Mouse (Mus musculus) lung, adult 2 months (tissue): ENCODE measurements around the gene Adgrf3. TPM values are rescaled to one million over a fixed set of nuclear protein-coding genes. Genes with fewer than 3 reads are reported as not detected.
A peak's percentile ranks its signal among the peaks of the same experiment; 100 is the strongest.
"Not testable (repeated sequence)": the region's sequence is repeated elsewhere in the genome, so short reads cannot be mapped to it uniquely, and the experiment has no call there.

ENCODE experiments used
- DNase-seq: peaks from one replicate; pipeline ENCODE4 v3.0.0; 2022
- H3K4me1 ChIP-seq: fragments of 200-500 bp; 2 replicates; pipeline ENCODE4 v1.6.1; 2011; ENCODE audit warnings: low read length; ENCODE audit not compliant: control insufficient read depth, insufficient read depth
- H3K4me3 ChIP-seq: fragments of 200-500 bp; replicated peaks from 2 replicates; pipeline ENCODE3; 2011; ENCODE audit warnings: low read depth, mild to moderate bottlenecking, control low read depth, low read length; ENCODE audit errors: extremely low read depth
- CTCF ChIP-seq: fragments of 200-500 bp; IDR thresholded peaks from 2 replicates; pipeline ENCODE4 v1.5.1; 2011; ENCODE audit warnings: mild to moderate bottlenecking, low read length, control low read depth; ENCODE audit not compliant: insufficient read depth
- POLR2A ChIP-seq: fragments of 200-500 bp; IDR thresholded peaks from 2 replicates; pipeline ENCODE4 v1.6.1; 2011; ENCODE audit warnings: low read depth, mild to moderate bottlenecking, control low read depth, low read length, borderline replicate concordance; ENCODE audit errors: extremely low read depth
- WGBS: fragments of 180-500 bp; shearing (Covaris S2); methylation state at CpG from one replicate; pipeline ENCODE4 v1.1.7; 2018; 5-methylcytosine and 5-hydroxymethylcytosine counted together
- polyA plus RNA-seq: library from polyadenylated mRNA; depleted of rRNA; stranded (reverse); fragments of >200 nt; gene quantifications from 2 replicates; pipeline ENCODE4 v1.2.3, GENCODE M21; 2012

The Adgrf3 gene
- polyA plus RNA-seq, 1 experiment = 0.27 TPM

DNA sequence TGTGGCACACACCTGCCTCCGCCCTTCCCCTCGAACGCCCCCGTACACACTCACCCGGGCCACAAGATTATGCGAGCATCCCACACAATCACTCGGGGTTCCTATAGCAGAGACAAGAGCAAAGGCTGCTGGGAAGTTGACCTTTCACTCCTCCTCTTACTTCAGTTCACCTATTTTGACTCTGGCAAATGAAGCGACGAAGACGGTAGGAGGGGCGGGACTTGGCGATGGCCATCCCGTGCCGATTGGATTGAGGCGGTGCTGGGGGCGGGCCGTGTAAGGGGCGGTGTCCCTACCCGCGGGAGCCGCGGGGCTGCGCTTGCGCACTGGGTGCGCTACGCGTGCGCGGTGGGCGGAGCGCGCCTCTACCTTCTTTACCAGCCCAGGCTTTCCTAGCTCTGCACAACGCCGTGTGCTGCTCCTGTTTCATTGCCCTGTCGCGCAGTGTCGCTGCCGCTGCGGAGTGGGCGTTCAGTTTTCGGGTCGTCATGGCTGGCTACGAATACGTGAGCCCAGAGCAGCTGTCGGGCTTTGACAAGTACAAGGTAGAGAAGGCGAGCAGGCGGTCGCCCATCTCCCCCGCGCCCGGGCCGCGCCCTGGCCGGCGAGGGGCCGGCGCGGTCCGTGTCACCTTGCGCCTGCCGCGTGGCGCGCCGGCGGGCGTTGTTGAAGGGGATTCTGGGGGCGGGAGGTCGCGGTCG, 26.9 kb upstream of the Adgrf3 start, which contains the start of gene Selenoi:
Gene Selenoi, plus strand, starts transcription at position 311 of the 701 bp plus-strand sequence.
- 4% methylated on average over 71 of the region's 71 CpGs for WGBS
- peak; percentile 99 for DNase-seq
- H3K4me1 ChIP-seq = peaks cover 4% of the 10 kb centered on the region
- peak within 1 kb of the TSS; percentile 92 for H3K4me3 ChIP-seq
- TF ChIP-seq POLR2A (peak; percentile 90; the same call in 1 of the 2 replicates), CTCF (no peak)

- Histone ChIP-seq H3K4me1 (peaks cover 4% of the 10 kb centered on the region), H3K4me3 (peak overlapping the region; percentile 75)
- 27% methylated on average over 16 of the region's 16 CpGs for WGBS
- DNase-seq = no peak
- TF ChIP-seq POLR2A = no peak
- TF ChIP-seq CTCF = no peak
Observed at GRCm38 (mm10) chr5:30231891-30232270, 26.4 kb upstream of the Adgrf3 start.

- H3K4me1 ChIP-seq = peaks cover 4% of the 10 kb centered on the region
- H3K4me3 ChIP-seq = no peak overlapping the region
- DNase-seq = peak; percentile 16
- no peak for TF ChIP-seq POLR2A
- peak; percentile 68 for TF ChIP-seq CTCF
- WGBS = 70% methylated on average over 4 of the region's 4 CpGs
Observed at GRCm38 (mm10) chr5:30230901-30231300, 25.4 kb upstream of the Adgrf3 start.

- 97% methylated on average over 8 of the region's 8 CpGs for WGBS
- H3K4me1 ChIP-seq = no peaks in the 10 kb centered on the region
- DNase-seq = no peak
- no peak overlapping the region for H3K4me3 ChIP-seq
- TF ChIP-seq POLR2A (no peak), CTCF (no peak)
Observed at GRCm38 (mm10) chr5:30222681-30223080, 17.2 kb upstream of the Adgrf3 start.

- Histone ChIP-seq H3K4me1 (no peaks in the 10 kb centered on the region), H3K4me3 (no peak overlapping the region)
- no peak for DNase-seq
- no peak for TF ChIP-seq CTCF
- TF ChIP-seq POLR2A = no peak
- WGBS = 84% methylated on average over 8 of the region's 8 CpGs
Observed at GRCm38 (mm10) chr5:30220666-30221065, 15.1 kb upstream of the Adgrf3 start.

- no peak for TF ChIP-seq CTCF
- no peak for TF ChIP-seq POLR2A
- 69% methylated on average over 2 of the region's 2 CpGs for WGBS
- H3K4me1 ChIP-seq = no peaks in the 10 kb centered on the region
- H3K4me3 ChIP-seq = no peak overlapping the region
- DNase-seq = no peak
Observed at GRCm38 (mm10) chr5:30219715-30220114, 14.2 kb upstream of the Adgrf3 start.

DNA sequence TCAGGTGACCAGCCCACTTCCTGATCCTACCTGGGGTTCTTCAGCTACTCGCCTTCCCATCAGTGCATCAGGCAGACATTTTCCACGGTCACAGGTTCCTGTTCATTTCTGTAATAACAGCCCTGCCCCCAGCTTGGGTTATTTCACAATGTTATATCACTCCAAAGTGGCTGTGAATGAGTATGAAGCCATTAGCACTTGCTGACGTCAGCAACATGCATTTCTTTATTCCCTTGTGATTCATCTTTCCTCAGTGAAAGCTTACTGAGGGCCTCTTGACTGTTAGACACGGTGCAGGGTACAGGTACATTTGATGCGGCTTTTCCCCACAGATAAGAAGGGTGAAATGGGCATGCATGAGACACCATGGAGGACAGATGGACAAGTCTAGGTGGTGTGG, 10.4 kb upstream of the Adgrf3 start:
- no peak for DNase-seq
- WGBS = 65% methylated on average over 5 of the region's 5 CpGs
- H3K4me1 ChIP-seq = no peaks in the 10 kb centered on the region
- no peak overlapping the region for H3K4me3 ChIP-seq
- no peak for TF ChIP-seq CTCF
- no peak for TF ChIP-seq POLR2A

GRCm38 (mm10) chr5:30214889-30215288, 9.4 kb upstream of the Adgrf3 start:
- no peak overlapping the region for H3K4me3 ChIP-seq
- 4% methylated on average over 4 of the region's 4 CpGs for WGBS

DNA sequence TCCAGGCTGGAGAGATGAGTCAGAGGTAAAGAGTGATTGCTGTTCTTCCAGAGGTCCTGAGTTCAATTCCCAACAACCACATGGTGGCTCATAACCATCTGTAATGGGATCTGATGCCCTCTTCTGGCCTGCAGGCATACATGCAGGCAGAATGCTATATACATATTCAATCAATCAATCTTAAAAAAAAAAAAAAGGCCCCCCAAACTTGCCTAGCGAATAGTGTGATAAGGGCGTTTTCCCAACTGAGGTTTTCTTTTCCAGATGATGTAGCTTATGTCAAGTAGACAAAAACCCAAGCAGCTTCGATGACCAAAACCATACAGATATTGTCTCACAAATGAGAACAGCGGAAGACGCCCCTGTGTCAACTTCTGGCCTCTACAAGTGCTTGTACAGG, 5.2 kb upstream of the Adgrf3 start:
- DNase-seq = not testable (repeated sequence)

More at GRCm38 (mm10) chr5:30214889-30215288, 9.4 kb upstream of the Adgrf3 start:
- DNase-seq = peak; percentile 58
- peaks cover 3% of the 10 kb centered on the region; the same call in 1 of the 2 replicates for H3K4me1 ChIP-seq
- TF ChIP-seq CTCF (no peak), POLR2A (no peak)

GRCm38 (mm10) chr5:30207276-30207675, 1.8 kb upstream of the Adgrf3 start:
- DNase-seq = no peak
- WGBS = 64% methylated on average over 6 of the region's 6 CpGs
- TF ChIP-seq CTCF (peak; percentile 18; the same call in 1 of the 2 replicates), POLR2A (no peak)
- Histone ChIP-seq H3K4me3 (no peak overlapping the region), H3K4me1 (peaks cover 5% of the 10 kb centered on the region; the same call in 1 of the 2 replicates)

More for the DNA sequence above, 5.2 kb upstream of the Adgrf3 start:
- WGBS = 91% methylated on average over 5 of the region's 5 CpGs
- H3K4me1 ChIP-seq, H3K4me3 ChIP-seq: not testable (repeated sequence)
